Mouse (Mus musculus): ENCODE results near the gene Trex1.

GRCm38 (mm10) chr9:109053851-109054250 lies 5.7 kb downstream of the Trex1 start:
- TF ChIP-seq CTCF (IDR thresholded peaks at IDR 0.05; ENCODE audit: control insufficient read depth, insufficient read depth, insufficient replicate concordance, low read depth, low read length): no peak
- TF ChIP-seq POLR2A (IDR thresholded peaks at IDR 0.05; ENCODE audit: control insufficient read depth, low read depth, low read length): no peak
